Mouse (Mus musculus) left cerebral cortex, postnatal 36 days (tissue): ENCODE measurements around the gene Rrm2. TPM values are rescaled to one million over a fixed set of nuclear protein-coding genes. Genes with fewer than 3 reads are reported as not detected.
A peak's percentile ranks its signal among the peaks of the same experiment; 100 is the strongest.

Experiments
- DNase-seq, 2 experiments: peaks; one replicate each; pipeline ENCODE4 v3.0.0; 2021 to 2022; ENCODE audit warnings: low spot score in 2 of 2, mixed read lengths in 1 of 2
- intact Hi-C: fragments of 180-260 bp; cut with DNase I; formaldehyde crosslinking; loops from one replicate; pipeline ENCODE4 v1.15.1; 2025
- total RNA-seq, 2 experiments: library from RNA; stranded (reverse); gene quantifications; 2 replicates each; pipeline ENCODE4 v1.2.3; 2021

Gene Rrm2
- total RNA-seq: 1 to 10 TPM; 2.5 to 2.9 TPM

GRCm38 (mm10) chr12:24707954-24708823 lies at the start of gene Rrm2:
Rrm2 (plus strand) TSS chr12:24708241.
- intact Hi-C loops: no loop called here
- DNase-seq: peak; percentile 90 to 91

GRCm38 (mm10) chr12:24658998-24659397 lies 49.0 kb upstream of the Rrm2 start:
- intact Hi-C loops: no loop called here
- DNase-seq: no peak

DNA sequence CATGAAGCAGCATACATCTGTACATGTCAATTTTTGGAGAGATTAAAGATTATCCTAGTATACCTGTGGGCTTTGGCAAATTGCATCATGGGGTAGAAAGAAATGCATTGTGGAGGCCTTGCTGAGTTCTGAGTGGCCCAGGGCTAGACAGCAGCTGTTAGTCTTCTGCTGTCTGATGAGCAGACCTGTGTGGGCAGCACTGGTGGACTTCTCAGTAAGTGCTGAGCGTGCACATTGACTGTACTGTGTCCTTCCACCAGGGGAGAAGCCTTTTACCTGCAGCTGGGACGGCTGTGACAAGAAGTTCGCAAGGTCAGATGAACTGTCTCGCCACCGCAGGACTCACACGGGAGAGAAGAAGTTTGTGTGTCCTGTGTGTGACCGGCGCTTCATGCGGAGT lies 48.1 kb upstream of the Rrm2 start:
- no peak for DNase-seq
- intact Hi-C loops: no loop called here

DNA sequence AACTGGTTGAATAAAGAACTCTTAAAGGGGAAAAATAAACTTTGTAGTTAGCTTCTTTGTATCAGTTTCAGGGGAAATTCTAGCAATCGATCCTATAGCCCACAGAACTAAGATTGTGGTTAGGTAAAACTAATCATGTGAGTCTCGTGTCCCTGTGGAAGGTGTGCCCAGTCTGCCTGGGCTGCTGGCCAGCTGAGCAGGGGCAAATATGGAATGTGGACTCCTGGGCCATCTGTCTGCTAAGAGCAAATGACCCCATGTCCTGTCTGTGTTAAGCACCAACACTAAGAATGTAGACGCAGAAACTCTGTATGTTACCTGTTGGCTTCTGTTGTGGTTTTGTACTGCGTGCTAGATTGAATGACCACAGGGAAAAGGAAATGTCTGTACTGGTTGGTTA lies 46.9 kb upstream of the Rrm2 start:
- intact Hi-C loops: no loop called here
- DNase-seq: no peak

GRCm38 (mm10) chr12:24662131-24662530 lies 45.9 kb upstream of the Rrm2 start:
- intact Hi-C loops: no loop called here
- no peak for DNase-seq

DNA sequence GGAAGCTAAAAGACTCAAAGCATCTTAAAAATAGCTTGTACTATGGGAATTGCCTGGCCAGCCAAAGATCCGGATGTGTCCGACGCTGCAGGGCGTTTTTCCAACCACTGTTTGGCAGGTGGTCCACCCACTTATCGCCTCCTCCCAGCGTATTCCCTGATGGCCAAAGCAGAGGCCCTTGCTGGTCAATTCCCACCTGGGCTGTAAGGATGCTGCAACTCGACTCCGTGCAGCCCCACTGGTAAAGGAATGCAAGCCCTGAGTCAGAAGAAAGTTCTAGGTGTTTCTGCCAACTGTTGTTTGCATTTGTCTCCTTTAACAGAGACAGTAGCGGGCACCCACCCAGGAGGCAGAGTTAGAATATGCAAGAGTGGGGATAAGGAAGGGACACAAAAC lies 27.9 kb upstream of the Rrm2 start:
- peak; percentile 62 to 63 for DNase-seq
- intact Hi-C loops: loop anchor here (1.0 kb wide), 1 partner anchor 29 kb away; the partner anchor contains the start of gene Klf11

DNA sequence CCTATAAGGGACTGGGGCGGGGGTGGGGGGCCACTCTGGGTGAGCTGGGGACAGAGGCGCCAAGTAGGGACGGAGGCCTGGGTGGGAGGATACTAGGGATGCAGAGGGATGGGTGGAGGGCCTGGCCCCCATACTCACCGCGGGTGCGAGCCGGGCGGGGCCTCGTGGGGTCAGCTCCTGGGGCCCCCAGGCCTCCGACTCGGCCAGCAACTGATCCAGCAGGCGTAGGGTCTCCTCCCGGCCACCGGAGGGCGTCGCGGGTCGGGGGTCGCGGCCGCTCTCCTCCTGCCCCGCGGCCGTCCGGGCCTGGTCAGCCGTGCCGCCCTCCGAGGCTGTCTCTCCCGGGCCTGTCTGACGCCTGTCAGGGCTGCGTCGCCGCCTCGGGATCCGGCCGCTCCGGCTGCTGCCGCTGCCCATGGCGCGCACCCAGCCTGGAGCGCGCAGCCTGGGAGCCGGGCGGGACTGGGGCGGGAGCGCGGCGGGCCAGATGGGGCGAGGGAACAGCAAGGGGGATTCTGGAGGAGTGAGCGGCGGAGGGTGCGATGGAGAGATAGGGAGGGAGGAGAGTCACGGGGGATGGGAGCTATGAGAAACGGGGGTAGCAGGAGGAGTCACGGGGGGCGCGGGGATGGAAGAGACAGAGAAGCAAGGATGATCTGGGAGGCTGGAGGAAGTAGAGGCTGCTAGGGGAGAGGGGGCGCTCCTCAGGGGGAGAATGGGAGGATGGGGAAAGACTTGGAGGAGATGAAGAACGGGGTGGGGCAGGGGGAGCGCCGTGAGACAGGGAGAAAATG lies 27.4 kb upstream of the Rrm2 start:
- intact Hi-C loops: loop anchor here (1.0 kb wide), 1 partner anchor 29 kb away; the partner anchor contains the start of gene Klf11
- DNase-seq: peak; percentile 23 to 57

GRCm38 (mm10) chr12:24681286-24682023 lies 26.6 kb upstream of the Rrm2 start, which contains the start of gene Cys1:
Cys1 (minus strand) TSS chr12:24681813.
- DNase-seq: no peak
- intact Hi-C loops: no loop called here

DNA sequence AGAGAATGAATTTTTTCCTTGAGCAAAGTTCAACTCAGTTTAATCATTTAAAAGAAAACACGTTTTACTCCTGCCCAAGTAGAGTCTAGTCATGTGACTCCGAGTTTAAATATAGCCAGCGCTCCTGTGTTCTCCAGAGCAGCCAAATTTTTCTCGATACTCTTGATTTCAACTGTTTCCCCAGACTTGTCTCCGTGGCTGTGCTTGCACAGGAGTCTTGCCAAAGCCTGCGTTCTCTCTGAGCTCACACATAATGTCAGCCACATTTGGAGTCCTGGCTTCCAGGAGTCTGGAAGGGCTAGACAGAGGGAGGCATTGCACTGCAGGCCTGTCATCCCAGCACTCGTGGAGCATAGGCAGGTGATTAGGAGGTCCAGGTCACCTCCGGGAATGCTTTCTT lies 25.5 kb upstream of the Rrm2 start:
- peak; percentile 43 to 57 for DNase-seq
- intact Hi-C loops: no loop called here

DNA sequence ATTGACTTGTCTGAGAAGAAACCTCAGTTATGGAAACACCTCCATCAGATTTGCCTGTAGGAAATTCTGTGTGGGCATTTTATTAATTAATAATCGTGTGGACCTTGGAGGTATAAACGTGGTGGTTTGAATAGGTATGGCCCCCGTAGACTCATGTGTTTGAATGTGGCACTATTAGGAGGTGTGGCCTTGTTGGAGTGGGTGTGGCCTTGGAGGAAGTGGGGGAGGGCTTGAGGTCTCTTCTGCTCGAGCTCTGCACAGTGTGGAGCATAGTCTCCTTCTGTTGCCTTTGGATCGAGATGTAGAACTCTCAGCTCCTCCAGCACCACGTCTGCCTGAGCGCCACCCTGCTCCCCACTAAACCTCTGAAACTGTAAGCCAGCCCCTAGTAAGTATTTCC lies 24.6 kb upstream of the Rrm2 start:
- no peak for DNase-seq
- intact Hi-C loops: no loop called here

GRCm38 (mm10) chr12:24686038-24686695 lies 21.9 kb upstream of the Rrm2 start:
- DNase-seq: no peak
- intact Hi-C loops: no loop called here

DNA sequence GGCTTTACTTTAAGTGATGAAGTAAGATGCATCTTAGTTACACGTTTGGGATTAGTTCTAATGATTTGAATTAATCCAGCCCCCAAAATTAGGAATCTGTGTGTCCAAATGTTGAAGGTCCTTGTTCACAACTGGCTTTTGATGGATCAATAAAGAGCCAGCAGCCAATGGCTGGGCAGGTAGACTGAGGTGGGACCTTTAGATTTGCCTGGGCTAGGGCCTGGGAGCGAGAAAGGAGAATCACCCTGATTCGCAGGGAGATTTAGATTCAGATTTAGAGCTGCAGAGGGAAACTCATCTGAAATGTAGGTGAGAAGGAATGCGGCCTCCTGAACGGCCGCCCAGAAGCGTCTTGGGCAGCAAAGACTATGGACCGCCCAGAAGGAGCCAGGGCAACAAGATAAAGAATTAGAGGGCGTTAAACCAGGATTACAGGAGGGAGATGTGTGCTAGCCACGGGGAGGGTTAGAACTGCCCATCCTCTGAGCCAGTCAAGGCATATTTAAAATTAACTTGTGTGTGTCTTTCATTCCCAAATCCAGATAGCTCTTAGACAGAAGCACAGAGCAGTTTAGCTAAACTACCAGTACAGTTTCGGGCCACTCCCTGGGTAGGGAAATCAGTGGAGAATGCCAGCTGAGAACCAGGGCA lies 21.2 kb upstream of the Rrm2 start:
- intact Hi-C loops: no loop called here
- DNase-seq: no peak

- no peak for DNase-seq
- intact Hi-C loops: no loop called here
These were observed 17.7 kb upstream of the Rrm2 start for GRCm38 (mm10) chr12:24690351-24690750.

- intact Hi-C loops: loop anchor here (5.0 kb wide), 2 partner anchors 94 to 229 kb away; no protein-coding TSS in a partner anchor
These were observed 11.2 kb upstream of the Rrm2 start for GRCm38 (mm10) chr12:24696500-24697483.

DNA sequence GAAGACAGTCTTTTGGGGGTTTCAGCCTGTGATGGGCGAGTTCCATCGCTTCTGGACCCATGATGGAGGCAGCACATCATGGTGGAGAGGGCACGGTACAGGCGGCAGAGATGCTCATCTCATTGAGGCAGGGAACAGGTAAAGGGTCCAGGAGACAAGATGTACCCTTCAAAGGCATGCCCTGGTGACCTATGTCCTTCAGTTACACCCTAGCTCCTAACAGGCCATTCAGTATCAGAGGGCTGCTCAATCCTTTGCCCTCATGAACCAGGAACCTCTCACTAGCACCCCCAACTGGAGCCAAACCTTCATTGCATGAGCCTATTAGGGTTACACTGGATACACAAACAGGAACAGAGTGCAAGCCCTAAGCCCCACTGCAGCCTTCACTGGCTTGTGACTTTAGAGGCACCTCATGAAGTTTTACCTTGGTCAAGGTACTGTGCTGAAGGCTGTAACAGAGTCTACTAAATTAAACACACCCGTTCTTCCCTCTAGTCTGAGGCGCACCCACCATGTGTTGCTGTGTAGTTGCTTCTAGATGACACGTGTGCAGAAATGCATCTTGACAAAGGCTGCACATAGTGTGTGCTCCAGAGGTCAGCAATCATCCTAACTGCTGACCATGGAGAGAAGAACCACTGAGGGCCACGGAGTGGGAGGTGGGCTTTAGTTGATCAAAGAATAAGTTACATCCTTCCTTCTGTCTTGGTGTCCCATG lies 10.4 kb upstream of the Rrm2 start:
- intact Hi-C loops: loop anchor here (5.0 kb wide), 2 partner anchors 95 to 230 kb away; no protein-coding TSS in a partner anchor
- no peak for DNase-seq

More at GRCm38 (mm10) chr12:24696500-24697483, 11.2 kb upstream of the Rrm2 start:
- peak; percentile 76 to 83 for DNase-seq

- intact Hi-C loops: loop anchor here (5.0 kb wide), 2 partner anchors 96 to 231 kb away; no protein-coding TSS in a partner anchor
- no peak for DNase-seq
These were observed 9.5 kb upstream of the Rrm2 start for GRCm38 (mm10) chr12:24698514-24698913.

- no peak for DNase-seq
- intact Hi-C loops: loop anchor here (5.0 kb wide), 2 partner anchors 97 to 232 kb away; no protein-coding TSS in a partner anchor
These were observed 8.5 kb upstream of the Rrm2 start for GRCm38 (mm10) chr12:24699578-24699977.
